Mouse (Mus musculus): ENCODE results near the gene Cxcl12.

Gene Cxcl12

DNA sequence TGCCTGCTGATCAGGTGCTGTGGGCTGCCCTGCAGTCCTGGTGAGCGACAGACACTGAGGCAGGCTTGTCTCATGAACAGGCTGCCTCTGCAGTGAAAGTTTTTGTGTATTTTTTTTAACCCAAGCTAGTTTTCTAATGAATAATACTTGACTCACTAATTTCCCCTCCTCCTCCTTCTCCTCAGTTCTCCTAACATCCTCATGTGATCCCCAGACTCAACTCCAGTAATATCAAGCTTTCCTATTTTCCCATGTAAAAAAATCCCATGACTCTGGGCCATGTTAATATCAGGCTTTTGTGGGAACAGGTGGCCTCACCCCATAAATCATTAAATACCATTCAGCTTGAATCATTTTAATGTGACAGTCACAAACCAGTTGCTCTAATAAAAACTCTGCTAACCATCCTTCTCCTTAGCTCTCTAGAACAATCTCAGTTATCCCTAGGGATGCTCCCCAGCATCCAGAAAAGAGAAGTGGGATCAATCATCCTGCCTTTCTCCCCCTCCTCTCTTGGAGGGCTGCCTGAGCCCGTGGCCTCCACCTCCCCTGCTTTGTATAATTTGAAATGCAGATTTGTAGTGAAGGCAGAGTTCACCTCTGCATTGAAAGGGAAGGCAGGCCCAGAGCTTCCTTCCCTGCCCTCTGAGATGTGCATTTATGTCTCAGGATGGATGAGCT, 6.9 kb downstream of the Cxcl12 start:
- no peak for DNase-seq

DNA sequence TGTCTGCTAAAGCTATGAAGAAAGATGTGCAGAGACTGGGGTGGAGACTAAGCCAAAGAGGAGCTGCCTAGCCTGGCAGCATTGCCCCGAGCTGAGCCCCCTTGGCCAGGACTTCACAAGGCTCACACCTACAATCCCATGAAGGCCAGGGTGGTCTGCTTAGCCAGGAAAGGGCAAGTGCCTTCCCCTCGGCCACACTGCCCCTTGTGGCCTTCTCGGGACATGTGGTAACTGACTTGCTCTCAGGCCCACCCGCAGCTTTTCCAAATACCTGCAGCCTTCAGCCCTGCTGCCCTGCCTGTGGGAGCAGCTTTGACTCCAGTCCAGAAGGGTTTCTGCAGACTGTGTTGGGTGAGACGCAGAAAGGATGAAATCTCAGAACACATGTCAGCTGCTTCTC, 8.1 kb downstream of the Cxcl12 start:
- DNase-seq = no peak

DNA sequence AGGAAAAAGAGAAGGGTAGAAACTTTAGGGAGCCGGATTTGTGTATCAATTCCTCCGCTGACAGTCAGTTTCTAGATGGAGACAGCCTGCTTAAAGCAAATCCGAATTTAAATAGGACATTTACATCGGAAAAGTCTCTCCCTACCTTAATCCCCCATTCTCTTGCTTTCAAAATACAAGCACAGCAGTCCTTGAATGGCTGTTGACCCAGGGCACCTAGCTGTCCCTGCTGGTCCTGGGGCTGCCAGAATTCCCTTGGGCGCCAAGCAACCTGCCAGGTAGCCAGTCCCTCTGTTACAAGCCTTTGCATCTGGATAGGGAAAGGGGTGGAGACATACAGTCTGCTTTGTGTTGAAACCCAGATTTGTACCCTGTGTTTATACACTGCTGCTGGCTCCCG, 12.0 kb downstream of the Cxcl12 start:
- DNase-seq = no peak

DNA sequence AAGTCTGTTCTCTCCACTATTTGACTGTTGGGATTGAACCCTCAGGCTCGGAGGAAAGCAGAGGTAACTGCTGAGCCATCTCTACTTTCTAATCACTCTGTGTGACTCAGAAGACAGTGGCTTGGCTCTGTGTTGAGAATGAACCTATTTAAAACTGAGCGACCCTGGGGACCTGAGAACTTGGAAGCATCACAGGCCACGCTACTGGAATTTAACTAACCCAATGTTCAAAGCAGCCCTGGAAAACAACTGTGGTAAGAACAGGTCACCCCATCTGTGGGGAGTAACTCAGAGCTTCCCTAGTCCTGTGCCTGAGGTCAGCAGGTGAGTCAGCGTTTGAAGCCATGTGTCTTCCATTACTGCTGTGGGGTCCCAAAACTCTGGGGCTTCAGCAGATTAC, 17.0 kb downstream of the Cxcl12 start:
- DNase-seq = no peak

DNA sequence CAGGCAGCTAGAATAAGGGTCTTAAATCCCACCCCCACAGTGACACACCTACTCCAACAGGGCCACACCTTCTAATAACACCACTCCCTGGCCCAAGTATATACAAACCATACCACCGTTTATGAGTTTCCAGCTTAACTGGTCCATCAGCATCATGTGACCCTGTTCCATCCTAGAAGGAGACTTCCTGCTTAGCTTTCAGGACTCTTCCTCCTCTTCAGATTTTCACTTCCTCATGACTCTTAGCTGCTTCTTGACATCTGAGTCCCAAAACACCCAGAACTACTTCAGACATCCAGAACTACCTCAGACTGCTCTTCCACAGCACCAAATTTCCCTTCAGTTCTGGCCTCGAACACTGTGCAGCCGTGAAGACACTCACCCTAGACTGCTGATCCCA, 22.1 kb downstream of the Cxcl12 start:
- DNase-seq = no peak

DNA sequence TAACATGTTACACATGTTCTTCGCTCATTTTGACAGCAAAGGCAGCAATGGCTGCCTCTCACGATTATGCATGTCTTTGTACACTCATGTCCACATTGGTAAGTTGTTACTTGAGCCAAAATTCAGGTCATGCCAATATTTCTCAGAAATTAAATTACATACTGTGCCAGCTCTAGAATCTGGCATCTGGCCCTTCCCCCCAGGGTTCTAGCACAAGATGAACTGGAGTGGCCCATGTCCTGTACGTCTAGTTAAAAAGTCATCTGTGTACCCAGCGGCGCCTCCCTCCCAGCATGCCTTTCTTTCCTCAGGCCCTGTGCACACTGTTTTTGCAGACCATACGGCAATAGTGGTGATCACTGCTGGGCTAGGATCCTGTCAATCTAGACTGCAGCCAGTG, 23.4 kb downstream of the Cxcl12 start:
- no peak for DNase-seq

DNA sequence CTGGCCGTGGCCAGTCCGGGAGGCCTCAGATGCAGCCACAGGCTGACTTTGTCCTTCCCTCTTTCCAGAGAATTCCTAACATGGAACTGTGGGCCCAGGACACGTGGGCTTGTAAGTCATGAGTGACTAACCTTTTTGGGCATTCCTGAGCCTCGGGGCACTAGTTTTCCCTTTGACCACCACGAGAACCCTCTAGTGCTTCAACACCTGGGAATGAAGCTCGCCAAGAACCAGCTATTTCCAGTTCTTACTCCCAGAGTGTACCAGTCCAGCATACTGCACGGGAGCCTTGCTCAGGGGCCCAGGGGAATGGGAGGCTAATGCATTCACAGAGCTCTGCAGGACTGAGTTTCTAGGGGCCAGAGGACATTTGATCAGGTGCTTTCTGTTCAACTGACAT, 24.3 kb downstream of the Cxcl12 start:
- DNase-seq = no peak

DNA sequence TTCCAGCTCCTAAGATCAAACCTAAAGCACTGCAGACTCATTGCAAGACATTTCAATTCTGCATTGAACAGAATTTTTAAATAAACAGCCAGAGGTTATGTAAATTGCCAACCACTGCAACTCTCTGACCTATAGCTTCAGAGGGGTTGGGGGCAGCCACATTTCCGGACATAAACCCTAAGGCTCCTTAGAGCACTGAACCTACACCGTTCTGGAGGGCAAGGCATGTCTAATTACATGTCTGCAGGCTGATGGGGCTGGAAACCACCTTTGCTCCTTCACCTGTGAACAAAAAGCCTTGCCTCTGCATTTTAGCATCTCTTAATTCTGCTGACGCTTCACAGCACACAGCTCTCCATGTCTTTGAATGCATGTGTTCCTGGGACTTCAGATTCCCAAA, 26.9 kb downstream of the Cxcl12 start:
- no peak for DNase-seq

DNA sequence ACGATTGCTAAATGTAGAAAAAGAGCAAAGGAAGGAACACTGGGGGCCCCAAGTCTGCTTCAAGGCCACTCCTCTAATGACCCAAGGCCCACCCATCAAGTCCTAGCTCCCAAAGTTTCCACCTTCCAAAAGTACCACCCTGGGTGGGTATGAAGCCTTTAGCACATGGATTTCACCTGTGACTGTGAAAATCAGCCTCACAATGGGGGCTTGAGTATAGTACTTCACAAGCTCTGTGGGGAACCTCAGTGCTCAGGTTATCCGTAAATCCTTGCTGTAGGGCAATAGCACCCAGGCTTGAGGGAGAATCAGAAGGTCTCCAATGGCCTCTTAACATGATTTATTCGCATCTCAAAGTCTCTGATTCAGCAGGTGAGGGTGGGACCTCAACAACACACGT, 30.5 kb downstream of the Cxcl12 start:
- DNase-seq = no peak

DNA sequence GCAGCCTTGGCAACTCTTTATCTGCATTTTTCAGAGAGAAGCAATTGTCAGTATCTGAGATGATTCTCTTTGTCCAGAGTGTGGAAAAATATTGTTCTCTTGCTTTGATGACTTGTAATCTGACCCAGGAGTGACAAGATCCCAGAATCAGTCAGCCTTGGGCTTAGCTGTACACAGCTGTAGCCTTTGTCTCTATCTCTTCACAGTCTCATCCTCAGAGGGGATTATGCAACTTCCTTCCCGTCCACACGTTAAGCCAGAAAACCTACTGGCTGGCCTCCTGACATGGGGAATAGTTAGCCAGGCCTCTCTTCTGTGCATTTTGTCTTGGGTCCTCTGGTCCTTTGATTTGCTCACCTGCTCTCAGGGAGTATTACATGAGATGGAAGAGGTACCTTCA, 31.4 kb downstream of the Cxcl12 start:
- no peak for DNase-seq

DNA sequence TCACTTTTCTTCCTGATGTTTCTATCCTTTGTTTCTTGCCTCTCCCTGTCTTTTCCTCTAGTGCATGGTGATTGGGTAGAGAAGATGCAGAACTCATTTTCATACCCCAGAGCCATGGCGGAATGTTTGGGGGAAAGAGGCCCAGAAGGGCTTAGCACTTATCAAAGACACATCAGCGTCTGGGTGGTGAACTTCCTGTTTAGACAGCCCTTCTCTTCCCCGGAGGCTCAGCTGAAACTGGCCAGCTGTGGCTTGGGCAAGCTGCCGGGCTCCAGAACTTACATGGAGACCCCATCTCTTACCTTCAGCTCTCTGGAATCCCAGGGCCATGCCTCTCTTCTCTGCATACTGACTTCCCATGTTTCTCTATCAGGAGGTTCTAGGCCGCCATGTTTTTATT, 32.6 kb downstream of the Cxcl12 start:
- DNase-seq = no peak

DNA sequence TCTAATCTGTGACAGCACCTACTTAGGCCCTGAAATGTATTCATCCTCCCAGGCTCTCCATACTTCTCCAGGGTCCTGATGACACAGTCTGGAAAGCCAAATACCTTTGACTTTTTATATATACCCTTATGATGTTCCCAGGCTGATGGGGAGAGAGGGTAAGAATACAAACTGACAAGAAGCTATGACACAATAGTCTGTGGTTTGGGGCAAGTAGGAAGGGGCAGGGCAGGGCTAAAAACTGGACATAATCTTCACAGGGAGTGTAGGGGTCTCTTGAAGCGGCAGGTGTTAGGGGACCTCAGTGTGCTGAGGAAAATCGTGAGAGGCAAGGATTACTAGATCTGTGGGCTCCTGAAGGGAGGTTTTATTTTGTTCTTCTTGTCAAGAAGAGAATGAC, 33.1 kb downstream of the Cxcl12 start:
- DNase-seq = no peak

DNA sequence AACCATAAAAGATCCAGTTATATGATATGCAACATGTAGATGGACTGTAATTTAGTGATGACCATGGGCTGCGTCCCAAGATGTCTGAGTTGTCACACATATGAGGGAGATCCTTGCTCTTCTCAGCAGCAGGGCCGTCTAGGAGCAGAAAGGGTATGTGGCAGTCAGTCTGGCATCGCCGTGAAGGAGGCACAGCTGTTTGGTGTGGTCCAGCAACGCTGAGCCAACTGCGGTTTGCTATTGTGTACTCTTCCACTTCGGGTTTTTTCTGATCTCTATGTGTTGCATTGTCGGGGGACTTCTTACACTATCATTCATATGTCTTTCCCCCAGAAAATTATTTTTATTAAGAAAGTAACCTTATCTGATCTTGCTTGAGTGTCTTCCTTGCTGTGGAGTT, 33.5 kb downstream of the Cxcl12 start:
- no peak for DNase-seq

DNA sequence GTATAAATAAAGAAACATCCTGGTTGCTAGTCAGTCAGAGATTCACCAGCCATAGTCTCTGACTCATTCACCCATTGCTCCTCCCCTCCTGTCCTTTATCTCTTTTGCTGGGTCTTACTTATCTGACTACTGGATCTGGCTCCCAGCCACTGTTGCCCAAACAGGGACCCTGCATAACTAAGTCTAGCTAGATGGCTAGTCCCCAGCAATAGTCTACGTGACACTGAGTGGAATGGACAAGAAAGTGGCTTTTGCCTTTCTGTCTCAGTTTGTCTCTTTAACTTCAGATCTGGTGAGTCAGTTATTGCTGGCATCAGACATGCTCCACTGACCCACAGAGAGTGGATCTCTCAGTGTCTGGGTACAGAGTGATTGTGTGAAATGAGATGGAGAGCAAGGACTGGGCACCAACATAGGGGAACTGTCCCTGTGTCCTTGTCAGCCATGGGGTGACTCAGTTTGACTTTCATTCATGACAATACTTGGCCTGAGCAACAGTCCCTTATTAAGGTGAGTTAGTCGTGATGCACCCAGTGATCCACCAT, 34.6 kb downstream of the Cxcl12 start:
- DNase-seq = no peak

DNA sequence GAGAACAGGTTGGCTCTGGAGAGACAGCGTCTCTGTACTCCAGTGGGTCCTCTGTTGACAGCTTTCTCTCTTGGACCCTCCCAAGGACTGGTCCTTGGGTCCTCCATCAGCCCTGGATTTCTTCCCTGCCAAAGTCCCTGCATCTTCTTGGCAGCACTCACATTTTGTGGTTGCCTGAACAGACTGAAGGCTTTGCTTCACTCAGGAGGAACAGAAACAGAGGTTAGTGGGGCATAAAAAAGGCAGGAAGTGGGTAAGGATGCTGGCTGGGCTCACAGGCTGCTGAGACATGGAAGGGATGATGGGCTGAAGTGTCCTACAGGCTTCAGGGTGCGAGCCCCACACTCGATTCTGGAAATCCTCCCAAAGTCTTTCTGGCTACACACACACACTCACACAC, 35.8 kb downstream of the Cxcl12 start:
- DNase-seq = no peak

DNA sequence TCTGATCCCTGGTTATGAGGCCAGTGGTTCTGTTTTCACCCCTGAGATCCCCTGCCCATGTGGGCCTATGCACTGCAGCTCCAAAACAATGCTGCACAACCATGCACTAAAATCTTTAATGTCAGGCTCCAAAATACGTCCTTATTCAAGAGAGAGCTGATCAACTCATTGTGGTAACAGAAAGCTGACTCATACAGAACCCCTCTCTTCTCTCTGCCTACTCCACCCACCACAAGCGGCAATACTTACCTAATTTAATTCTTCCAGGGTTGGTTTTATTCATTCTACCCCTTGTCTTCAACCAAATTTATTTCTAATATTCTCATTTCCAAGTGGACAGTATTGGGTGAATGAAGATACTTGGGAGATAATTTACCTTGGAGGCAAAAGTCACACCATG, 38.5 kb downstream of the Cxcl12 start:
- no peak for DNase-seq

DNA sequence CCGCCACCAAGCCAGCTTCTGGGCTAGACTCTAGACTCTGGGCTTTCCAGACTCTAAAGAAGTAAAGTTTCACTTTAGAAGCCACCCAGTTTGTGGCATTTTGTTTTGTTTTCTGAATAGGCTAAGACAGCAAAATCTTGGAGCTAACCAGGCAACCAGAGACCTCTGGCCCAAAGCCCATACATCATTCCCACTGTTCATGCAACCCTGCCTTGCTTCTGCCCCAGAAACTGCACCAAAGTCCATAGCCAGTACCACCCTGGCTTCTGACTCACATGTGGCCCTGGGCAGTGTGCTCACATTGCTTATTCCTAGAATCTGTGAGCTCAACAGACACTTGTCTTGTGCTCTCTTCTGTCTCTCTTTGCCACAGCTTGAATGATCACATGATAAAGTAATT, 39.0 kb downstream of the Cxcl12 start:
- DNase-seq = no peak

DNA sequence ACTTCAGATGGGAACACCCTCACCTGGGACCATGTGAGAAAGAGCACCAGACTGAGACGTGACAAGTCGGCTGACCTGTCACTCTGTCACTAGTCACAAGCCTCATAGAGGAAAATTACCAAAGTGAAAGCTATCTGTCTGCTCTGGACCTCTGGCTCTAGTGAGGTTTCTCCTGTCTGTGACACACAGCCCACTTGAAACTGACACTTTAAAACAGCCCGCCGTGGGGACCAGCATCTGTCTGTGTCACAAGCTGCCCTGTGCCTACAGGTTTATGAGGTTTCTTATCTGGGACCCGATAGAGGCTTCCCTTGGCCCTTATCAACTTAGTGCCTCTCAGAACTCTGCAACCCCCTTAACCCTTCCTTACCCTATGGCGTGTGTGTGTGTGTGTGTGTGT, 41.8 kb downstream of the Cxcl12 start:
- DNase-seq = no peak

DNA sequence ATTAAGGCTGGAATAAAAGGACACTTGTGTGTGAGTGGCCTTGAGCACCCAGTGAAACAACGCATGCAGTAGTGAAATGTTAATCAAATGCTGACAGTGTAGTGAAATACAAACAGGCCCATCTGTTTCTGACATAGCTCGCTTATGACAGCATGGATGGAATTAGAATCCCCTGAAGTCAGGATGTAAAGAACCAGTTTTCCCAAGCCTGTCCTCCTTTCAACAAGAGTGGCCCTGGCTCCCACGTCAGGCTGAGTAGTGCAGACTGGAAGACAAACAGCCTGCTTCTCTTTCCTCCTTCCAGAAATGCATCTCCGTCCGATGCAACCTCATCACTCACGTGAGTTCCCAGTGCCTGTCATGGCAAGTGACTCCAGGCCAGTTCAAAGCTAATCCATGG, 42.2 kb downstream of the Cxcl12 start:
- DNase-seq = no peak

DNA sequence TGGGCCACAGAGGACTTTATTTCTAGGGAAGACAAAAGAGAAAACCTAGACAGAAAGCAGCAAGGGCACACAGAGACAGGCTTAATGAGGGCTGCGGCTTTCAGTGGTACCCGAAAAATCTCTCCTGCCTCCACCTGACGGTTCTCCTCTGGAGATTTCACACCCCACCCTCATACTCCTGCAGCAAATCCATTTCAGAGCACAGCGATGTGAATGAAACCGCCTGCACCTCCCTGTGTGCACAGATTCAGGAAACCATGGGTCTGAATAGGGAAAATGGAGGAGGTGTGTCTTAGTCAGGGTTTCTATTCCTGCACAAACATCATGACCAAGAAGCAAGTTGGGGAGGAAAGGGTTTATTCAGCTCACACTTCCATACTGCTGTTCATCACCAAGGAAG, 46.2 kb downstream of the Cxcl12 start:
- no peak for DNase-seq

DNA sequence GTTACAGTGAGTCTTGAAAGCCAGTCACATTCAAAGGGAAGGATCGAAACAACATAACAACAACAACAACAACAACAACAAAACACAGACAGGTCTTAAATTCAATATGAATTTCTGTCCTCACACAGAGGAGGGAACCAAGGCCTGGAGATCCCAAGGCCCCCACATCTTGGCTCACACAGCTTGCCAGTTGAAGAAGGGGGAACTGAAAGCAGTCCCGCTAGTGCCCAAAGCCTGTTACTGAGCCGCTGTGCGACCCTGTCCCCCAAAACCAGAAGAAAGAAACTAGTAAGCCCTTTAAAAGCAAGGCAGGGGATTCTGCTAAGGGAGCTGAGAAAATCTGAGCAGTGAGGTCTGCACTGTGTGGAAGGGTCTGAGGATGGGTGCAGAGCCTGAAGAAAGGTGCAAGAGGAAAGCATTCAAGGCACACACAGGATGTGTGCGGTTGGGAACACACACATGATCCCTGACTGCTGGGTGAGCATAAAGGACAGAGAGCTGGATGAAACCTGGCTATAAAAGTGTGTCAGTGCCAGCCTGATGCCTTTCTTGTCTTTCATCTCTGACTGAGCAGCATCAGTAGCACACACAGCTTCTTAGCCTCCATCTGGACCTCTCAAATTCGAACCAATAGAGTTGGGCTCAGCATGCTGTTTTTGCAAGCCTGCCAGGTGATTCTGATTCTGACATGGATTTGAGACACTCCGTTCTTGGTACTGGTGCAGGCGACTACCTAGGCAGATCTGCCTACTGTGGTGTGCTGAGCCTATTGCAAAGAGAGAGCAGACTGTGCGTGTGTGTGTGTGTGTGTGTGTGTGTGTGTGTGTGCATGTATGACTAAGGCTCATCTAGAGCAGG, 50.3 kb downstream of the Cxcl12 start:
- DNase-seq = no peak

DNA sequence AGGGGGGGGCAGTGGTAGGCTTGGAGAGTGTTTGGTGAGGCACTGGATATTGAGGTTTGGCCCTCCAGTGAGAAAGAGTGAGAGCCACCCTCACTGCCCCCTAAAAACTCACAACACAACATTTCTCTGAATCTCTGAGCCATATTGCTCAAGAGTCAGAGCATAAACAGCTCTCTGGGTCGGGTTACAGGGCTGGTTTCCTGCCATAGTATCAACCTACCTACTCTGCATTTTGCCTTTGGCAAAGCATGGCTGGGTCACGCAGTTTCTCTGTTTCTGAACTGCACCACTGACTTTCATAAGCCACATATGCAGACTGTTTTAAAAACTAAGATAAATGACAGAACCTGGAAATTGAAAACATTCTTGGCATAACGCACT, 51.0 kb downstream of the Cxcl12 start:
- no peak for DNase-seq

DNA sequence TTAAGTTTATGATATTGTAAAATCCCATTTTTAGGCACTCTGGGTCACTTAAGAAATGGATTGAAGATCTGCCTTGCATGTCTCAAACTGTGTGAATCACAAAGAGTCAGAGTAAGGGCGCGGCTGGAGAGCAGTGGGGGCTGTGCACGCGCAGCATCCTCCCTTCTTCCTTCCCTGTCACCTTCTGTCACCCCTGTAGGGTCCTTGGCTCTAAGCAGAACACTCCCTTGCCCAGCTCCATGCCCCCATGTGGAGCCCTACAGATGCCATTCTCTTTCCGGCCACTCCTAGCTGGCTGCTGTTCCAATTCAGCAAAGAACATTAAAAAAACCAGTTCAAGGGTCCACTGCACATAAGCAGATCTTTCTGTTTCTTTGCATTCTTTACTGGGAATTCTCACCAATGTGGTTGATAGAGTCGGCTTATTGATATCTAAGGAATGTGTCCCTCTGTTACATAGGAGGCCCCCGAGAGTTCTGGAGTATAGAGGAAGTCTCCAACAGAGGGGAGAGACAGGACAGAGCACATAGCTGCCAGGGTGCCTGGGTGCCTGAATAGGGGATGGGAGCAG, 51.7 kb downstream of the Cxcl12 start:
- DNase-seq = no peak

DNA sequence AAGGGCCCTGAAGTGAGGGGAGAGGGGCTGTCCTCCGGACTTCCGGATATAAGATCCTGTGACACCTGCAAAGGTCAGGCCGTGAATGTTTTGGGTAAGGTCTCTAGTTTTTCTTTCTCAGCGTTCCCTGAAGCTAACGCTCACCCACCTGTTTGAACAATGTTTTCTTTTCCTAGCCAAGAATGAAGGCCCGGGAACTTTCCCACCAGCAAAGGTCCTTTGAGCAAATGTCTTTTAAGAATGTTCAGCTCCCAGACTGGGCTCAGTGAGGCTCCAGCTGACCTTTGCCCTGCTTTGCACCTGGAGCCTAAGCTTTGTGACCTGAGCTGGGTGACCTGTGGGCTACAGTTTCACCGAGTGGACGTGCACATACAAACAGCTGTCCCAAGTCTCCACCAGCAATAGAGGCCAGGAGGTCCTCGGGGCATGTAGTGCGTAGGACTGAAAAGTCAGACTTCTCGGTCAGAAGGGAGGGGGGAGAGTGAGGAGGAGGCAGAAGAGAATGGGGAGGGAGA, 52.6 kb downstream of the Cxcl12 start:
- no peak for DNase-seq
